Mouse (Mus musculus) MEL (cell line): ENCODE measurements around the gene Tnc. TPM values are rescaled to one million over a fixed set of nuclear protein-coding genes. Genes with fewer than 3 reads are reported as not detected.

Experiments
- DNase-seq: peaks from one replicate; pipeline ENCODE4 v3.0.0; 2011; ENCODE audit warnings: low read depth, low spot score
- H3K27ac ChIP-seq: 2 replicates; pipeline ENCODE4 v1.5.1; 2012; ENCODE audit warnings: low read depth, mild to moderate bottlenecking, control low read depth, low read length, moderate library complexity; ENCODE audit not compliant: control insufficient read depth
- H3K27me3 ChIP-seq, 2 experiments: fragments of 150-350 bp in 1 of 2; sonication (generic) in 1 of 2; 2 replicates each; pipeline ENCODE4 v1.6.1; 2012; ENCODE audit warnings: low read length in 2 of 2, mild to moderate bottlenecking in 2 of 2, improper control_type of control experiment in 1 of 2, moderate library complexity in 1 of 2; ENCODE audit not compliant: insufficient read depth in 2 of 2, control insufficient read depth in 1 of 2
- H3K36me3 ChIP-seq, 2 experiments: 2 replicates each; pipeline ENCODE4 v1.6.1; 2012 to 2014; ENCODE audit warnings: low read length in 2 of 2, improper control_type of control experiment in 1 of 2, inconsistent platforms in 1 of 2, mild to moderate bottlenecking in 1 of 2; ENCODE audit not compliant: insufficient read depth in 2 of 2, control insufficient read depth in 1 of 2
- H3K4me1 ChIP-seq, 2 experiments: fragments of 150-350 bp in 1 of 2; sonication (generic) in 1 of 2; 2 replicates each; pipeline ENCODE4 v1.6.1; 2012; ENCODE audit warnings: low read length in 2 of 2, improper control_type of control experiment in 1 of 2, mild to moderate bottlenecking in 1 of 2; ENCODE audit not compliant: insufficient read depth in 2 of 2, control insufficient read depth in 1 of 2
- H3K4me3 ChIP-seq, 2 experiments: fragments of 150-350 bp in 1 of 2; sonication (generic) in 1 of 2; 2 replicates each; pipeline ENCODE4 v1.5.1; 2012; ENCODE audit warnings: low read depth in 2 of 2, low read length in 2 of 2, mild to moderate bottlenecking in 2 of 2, moderate library complexity in 2 of 2, control low read depth in 1 of 2, improper control_type of control experiment in 1 of 2; ENCODE audit not compliant: control insufficient read depth in 1 of 2, insufficient read depth in 1 of 2
- H3K79me2 ChIP-seq: 2 replicates; pipeline ENCODE4 v1.6.1; 2012; ENCODE audit warnings: mild to moderate bottlenecking, low read length, moderate library complexity; ENCODE audit not compliant: control insufficient read depth, poor library complexity, insufficient read depth
- H3K9ac ChIP-seq: 2 replicates; pipeline ENCODE4 v1.6.1; 2012; ENCODE audit warnings: low read depth, mild to moderate bottlenecking, control low read depth, low read length, moderate library complexity; ENCODE audit not compliant: control insufficient read depth, poor library complexity, severe bottlenecking
- H3K9me3 ChIP-seq: fragments of 150-350 bp; sonication (generic); replicated peaks from 2 replicates; pipeline ENCODE4 v1.6.1; 2012; ENCODE audit warnings: mild to moderate bottlenecking, low read length, improper control_type of control experiment, moderate library complexity; ENCODE audit not compliant: insufficient read depth
- CHD2 ChIP-seq: IDR thresholded peaks from 2 replicates; pipeline ENCODE4 v1.6.1; 2011; ENCODE audit warnings: low read length, improper control_type of control experiment
- ELF1 ChIP-seq: IDR thresholded peaks from 2 replicates; pipeline ENCODE4 v1.6.1; 2014; ENCODE audit warnings: low read depth, mild to moderate bottlenecking, inconsistent platforms, low read length, improper control_type of control experiment, moderate library complexity
- EP300 ChIP-seq, 2 experiments: IDR thresholded peaks; 2 replicates each; pipeline ENCODE4 v1.6.1; 2011; ENCODE audit warnings: improper control_type of control experiment in 2 of 2, low read length in 2 of 2, low read depth in 1 of 2, mild to moderate bottlenecking in 1 of 2
- ETS1 ChIP-seq: IDR thresholded peaks from 2 replicates; pipeline ENCODE4 v1.6.1; 2012; ENCODE audit warnings: low read depth, mild to moderate bottlenecking, inconsistent platforms, low read length, improper control_type of control experiment, moderate library complexity
- GATA1 ChIP-seq: IDR thresholded peaks from 2 replicates; pipeline ENCODE4 v1.6.1; 2011; ENCODE audit warnings: low read depth, low read length, improper control_type of control experiment
- HCFC1 ChIP-seq: IDR thresholded peaks from 2 replicates; pipeline ENCODE4 v1.6.1; 2012; ENCODE audit warnings: low read depth, mild to moderate bottlenecking, inconsistent platforms, low read length, improper control_type of control experiment, moderate library complexity
- JUND ChIP-seq: IDR thresholded peaks from 2 replicates; pipeline ENCODE4 v1.6.1; 2011; ENCODE audit warnings: low read depth, mild to moderate bottlenecking, improper control_type of control experiment, low read length
- KAT2A ChIP-seq: conservative IDR thresholded peaks from 2 replicates; pipeline ENCODE4 v1.6.1; 2012; ENCODE audit warnings: low read depth, low read length, improper control_type of control experiment, inconsistent platforms
- MAFK ChIP-seq: IDR thresholded peaks from 2 replicates; pipeline ENCODE4 v1.6.1; 2011; ENCODE audit warnings: low read depth, mild to moderate bottlenecking, low read length, improper control_type of control experiment, borderline replicate concordance
- MAX ChIP-seq: IDR thresholded peaks from 2 replicates; pipeline ENCODE4 v1.6.1; 2011; ENCODE audit warnings: low read length, improper control_type of control experiment
- MEF2A ChIP-seq: IDR thresholded peaks from 2 replicates; pipeline ENCODE4 v1.6.1; 2014; ENCODE audit warnings: low read depth, mild to moderate bottlenecking, inconsistent platforms, low read length, improper control_type of control experiment; ENCODE audit not compliant: poor library complexity, insufficient replicate concordance, severe bottlenecking; ENCODE audit errors: extremely low read depth
- MXI1 ChIP-seq: IDR thresholded peaks from 2 replicates; pipeline ENCODE4 v1.6.1; 2011; ENCODE audit warnings: mild to moderate bottlenecking, low read depth, low read length, improper control_type of control experiment
- MYC ChIP-seq: IDR thresholded peaks from 2 replicates; pipeline ENCODE4 v1.6.1; 2011; ENCODE audit warnings: low read depth, mild to moderate bottlenecking, low read length, improper control_type of control experiment, moderate library complexity
- NELFE ChIP-seq: IDR thresholded peaks from 2 replicates; pipeline ENCODE4 v1.6.1; 2011; ENCODE audit warnings: low read depth, low read length, improper control_type of control experiment
- POLR2A ChIP-seq, 2 experiments: IDR thresholded peaks; 2 replicates each; pipeline ENCODE4 v1.6.1; 2011 to 2012; ENCODE audit warnings: low read length in 2 of 2, mild to moderate bottlenecking in 2 of 2, control low read depth in 1 of 2, improper control_type of control experiment in 1 of 2, low read depth in 1 of 2, moderate library complexity in 1 of 2; ENCODE audit not compliant: control insufficient read depth in 1 of 2, insufficient read depth in 1 of 2, poor library complexity in 1 of 2
- RCOR1 ChIP-seq: IDR thresholded peaks from 2 replicates; pipeline ENCODE4 v1.6.1; 2012; ENCODE audit warnings: low read depth, mild to moderate bottlenecking, inconsistent platforms, low read length, improper control_type of control experiment
- SIN3A ChIP-seq: IDR thresholded peaks from 2 replicates; pipeline ENCODE4 v1.6.1; 2012; ENCODE audit warnings: low read length, improper control_type of control experiment, inconsistent platforms
- SMC3 ChIP-seq: IDR thresholded peaks from 2 replicates; pipeline ENCODE4 v1.6.1; 2011; ENCODE audit warnings: low read depth, low read length, improper control_type of control experiment
- TCF12 ChIP-seq: IDR thresholded peaks from 2 replicates; pipeline ENCODE4 v1.6.1; 2014; ENCODE audit warnings: low read depth, mild to moderate bottlenecking, inconsistent platforms, low read length, improper control_type of control experiment, moderate library complexity
- UBTF ChIP-seq: IDR thresholded peaks from 2 replicates; pipeline ENCODE4 v1.6.1; 2012; ENCODE audit warnings: low read depth, mild to moderate bottlenecking, inconsistent platforms, low read length, improper control_type of control experiment, moderate library complexity, borderline replicate concordance; ENCODE audit not compliant: insufficient read depth
- USF2 ChIP-seq, 2 experiments: IDR thresholded peaks; 2 replicates each; pipeline ENCODE4 v1.6.1; 2011 to 2012; ENCODE audit warnings: improper control_type of control experiment in 2 of 2, low read length in 2 of 2, borderline replicate concordance in 1 of 2, inconsistent platforms in 1 of 2, low read depth in 1 of 2, mild to moderate bottlenecking in 1 of 2; ENCODE audit not compliant: insufficient read depth in 1 of 2
- ZKSCAN1 ChIP-seq: IDR thresholded peaks from 2 replicates; pipeline ENCODE4 v1.6.1; 2012; ENCODE audit warnings: low read depth, mild to moderate bottlenecking, inconsistent platforms, low read length, improper control_type of control experiment, moderate library complexity
- ZNF384 ChIP-seq: IDR thresholded peaks from 2 replicates; pipeline ENCODE4 v1.6.1; 2012; ENCODE audit warnings: low read depth, mild to moderate bottlenecking, inconsistent platforms, low read length, improper control_type of control experiment
- polyA plus RNA-seq, 2 experiments: library from polyadenylated mRNA; stranded (reverse) in 1 of 2; unstranded in 1 of 2; fragments of >175 nt in 1 of 2; fragments of >200 nt in 1 of 2; gene quantifications; 2 replicates each; pipeline versions ENCODE4 v1.2.1 to v1.2.4; 2012; ENCODE audit warnings: low replicate concordance in 2 of 2, low read depth in 1 of 2; ENCODE audit not compliant: insufficient read length in 2 of 2, insufficient read depth in 1 of 2, missing spikeins in 1 of 2
- total RNA-seq: library from RNA; depleted of rRNA; stranded (reverse); fragments of 300-350 nt; gene quantifications from 2 replicates; pipeline ENCODE4 v1.2.3, GENCODE M21; 2012

Tnc gene
- total and polyA plus RNA-seq, 3 experiments = not detected

GRCm38 (mm10) chr4:64037513-64037912 is 9.3 kb downstream of the Tnc start:
- H3K9me3 ChIP-seq = no peaks in the 10 kb centered on the region
- H3K4me3 ChIP-seq = no peak overlapping the region
- H3K27ac ChIP-seq = no peak overlapping the region

DNA sequence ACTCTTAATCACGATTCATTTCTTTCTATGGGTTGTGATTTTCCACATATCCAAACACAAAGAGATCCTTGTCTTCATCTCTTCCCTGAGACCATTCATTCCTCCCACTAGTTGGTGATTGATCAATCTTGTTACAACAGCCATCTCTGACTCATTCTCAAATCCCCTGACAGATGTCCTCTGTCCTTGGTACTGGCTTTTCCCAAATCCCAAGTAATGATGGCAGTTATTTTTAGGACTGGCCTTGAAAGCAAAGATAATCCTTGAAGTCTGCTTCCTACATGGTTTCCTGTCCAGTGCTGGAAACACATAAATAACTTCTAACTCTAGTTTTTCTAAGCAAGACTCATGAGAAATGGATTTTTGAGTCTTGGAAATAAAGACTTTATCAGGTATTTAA is 12.1 kb downstream of the Tnc start:
- no peak for DNase-seq
- H3K27ac ChIP-seq = no peak overlapping the region
- no peak overlapping the region for H3K9ac ChIP-seq
- H3K9me3 ChIP-seq = no peaks in the 10 kb centered on the region
- no peak overlapping the region for H3K4me3 ChIP-seq
- TF ChIP-seq KAT2A = no peak
- no peak for TF ChIP-seq UBTF
- TF ChIP-seq MEF2A = no peak
- no peak for TF ChIP-seq RCOR1
- no peak for TF ChIP-seq MAFK
- no peak for TF ChIP-seq ZNF384
- TF ChIP-seq ELF1 = no peak
- TF ChIP-seq ZKSCAN1 = no peak
- TF ChIP-seq MXI1 = no peak
- TF ChIP-seq SMC3 = no peak
- no peak for TF ChIP-seq POLR2A (IDR thresholded peaks at IDR 0.05; ENCODE audit: control insufficient read depth in 1 of 2, insufficient read depth in 1 of 2, low read depth in 1 of 2, low read length in 2 of 2, poor library complexity in 1 of 2)
- H3K79me2 ChIP-seq = no peaks in the 10 kb centered on the region
- H3K27me3 ChIP-seq = no peaks in the 10 kb centered on the region
- no peaks in the 10 kb centered on the region for H3K36me3 ChIP-seq
- no peaks in the 10 kb centered on the region for H3K4me1 ChIP-seq

More at GRCm38 (mm10) chr4:64037513-64037912, 9.3 kb downstream of the Tnc start:
- no peaks in the 10 kb centered on the region for H3K27me3 ChIP-seq
- no peaks in the 10 kb centered on the region for H3K79me2 ChIP-seq
- no peaks in the 10 kb centered on the region for H3K36me3 ChIP-seq
- H3K4me1 ChIP-seq = no peaks in the 10 kb centered on the region
- no peak for TF ChIP-seq USF2 (IDR thresholded peaks at IDR 0.05; ENCODE audit: borderline replicate concordance in 1 of 2, insufficient read depth in 1 of 2, low read depth in 1 of 2, low read length in 2 of 2)
- no peak for TF ChIP-seq ELF1
- no peak for TF ChIP-seq MAX
- no peak for TF ChIP-seq TCF12
- TF ChIP-seq ZKSCAN1 = no peak
- no peak for TF ChIP-seq GATA1
- no peak for TF ChIP-seq POLR2A (IDR thresholded peaks at IDR 0.05; ENCODE audit: control insufficient read depth in 1 of 2, insufficient read depth in 1 of 2, low read depth in 1 of 2, low read length in 2 of 2, poor library complexity in 1 of 2)
- no peak for TF ChIP-seq MYC
- no peak for TF ChIP-seq NELFE
- TF ChIP-seq EP300 (IDR thresholded peaks at IDR 0.05; ENCODE audit: low read depth in 1 of 2, low read length in 2 of 2) = no peak
- no peak for TF ChIP-seq HCFC1
- TF ChIP-seq MXI1 = no peak
- TF ChIP-seq CHD2 = no peak
- TF ChIP-seq ETS1 = no peak
- no peak for TF ChIP-seq SIN3A
- TF ChIP-seq UBTF = no peak
- TF ChIP-seq MAFK = no peak
- no peak for TF ChIP-seq JUND
- no peak for TF ChIP-seq KAT2A
- no peak overlapping the region for H3K9ac ChIP-seq
- no peak for DNase-seq
